Mouse (Mus musculus): ENCODE measurements at regions not wholly inside any gene's neighbourhood (a gene's known extent, or its start where the extent isn't known, plus 50 kb on each side); places are given as distances from the start of the nearest gene placed in this dataset.

DNA sequence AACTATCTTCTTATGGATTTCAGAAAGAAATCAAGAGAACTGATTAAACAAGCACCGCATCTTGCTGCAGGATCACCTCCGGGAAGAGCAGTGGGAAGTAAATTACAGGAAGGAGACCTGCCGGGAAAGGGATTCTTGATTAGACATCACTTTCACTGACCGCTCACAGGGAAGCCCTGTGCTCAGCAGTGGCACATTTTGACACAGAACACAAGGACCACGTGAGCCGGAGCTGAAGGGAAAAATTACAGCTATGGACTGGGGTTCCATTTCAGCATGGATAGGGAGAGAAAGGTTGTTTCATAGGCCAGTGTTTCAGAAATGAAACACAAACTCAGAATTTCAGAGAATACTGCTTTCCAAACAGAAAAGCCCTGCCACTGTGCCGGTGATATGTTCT lies 105.0 kb upstream of the Isl1 start:
- peak; percentile 14 for DNase-seq

DNA sequence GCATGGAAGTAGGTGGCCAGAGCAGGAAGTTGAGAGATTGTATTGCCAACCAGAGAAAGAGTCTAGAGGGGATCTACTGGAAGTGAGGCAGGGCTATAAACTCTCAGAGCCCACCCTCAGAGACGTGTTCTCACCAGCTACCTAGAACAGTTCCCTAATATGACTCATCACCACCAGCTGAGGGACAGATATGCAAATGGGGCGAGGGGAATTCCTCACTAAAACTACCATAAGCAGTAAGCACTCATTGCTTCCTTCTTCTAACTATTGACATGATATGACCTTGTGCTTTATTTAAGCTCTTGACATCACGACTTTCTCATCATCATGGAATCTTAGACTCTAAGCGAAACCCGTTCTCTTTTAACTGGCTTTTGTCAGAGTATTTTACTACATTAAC lies 101.2 kb upstream of the Isl1 start:
- DNase-seq, result no peak
